Mouse (Mus musculus) midbrain, embryonic 14.5 days (tissue): ENCODE measurements around the gene Adh4. TPM values are rescaled to one million over a fixed set of nuclear protein-coding genes. Genes with fewer than 3 reads are reported as not detected.

Experiments
- ATAC-seq: fragments of 200-750 bp; cut with Nextera tagmentation; 2 replicates; pipeline ENCODE4 v1.8.0; 2017; ENCODE audit warnings: moderate number of reproducible peaks, moderate library complexity; ENCODE audit not compliant: low FRiP score, low TSS enrichment
- DNase-seq: peaks from one replicate; pipeline ENCODE4 v3.0.0-alpha.2; 2015
- H3K27ac ChIP-seq: fragments of 300-500 bp; sonication (generic); replicated peaks from 2 replicates; pipeline ENCODE4 v1.5.1; 2014; ENCODE audit warnings: mild to moderate bottlenecking, low read depth, low read length, moderate library complexity
- H3K27me3 ChIP-seq: fragments of 300-500 bp; sonication (generic); 2 replicates; pipeline ENCODE4 v1.6.1; 2014; ENCODE audit warnings: low read length, control low read depth, mixed read lengths; ENCODE audit not compliant: control insufficient read depth, insufficient read depth
- H3K36me3 ChIP-seq: fragments of 300-500 bp; sonication (generic); 2 replicates; pipeline ENCODE4 v1.6.1; 2014; ENCODE audit warnings: low read length, control low read depth; ENCODE audit not compliant: control insufficient read depth, insufficient read depth
- H3K4me1 ChIP-seq: fragments of 300-500 bp; sonication (generic); 2 replicates; pipeline ENCODE4 v1.6.1; 2014; ENCODE audit warnings: mild to moderate bottlenecking, antibody characterized with exemption, low read length, control low read depth; ENCODE audit not compliant: control insufficient read depth, insufficient read depth
- H3K4me2 ChIP-seq: fragments of 300-500 bp; sonication (generic); 2 replicates; pipeline ENCODE4 v1.6.1; 2014; ENCODE audit warnings: mild to moderate bottlenecking, low read length, moderate library complexity
- H3K4me3 ChIP-seq: fragments of 300-500 bp; sonication (generic); replicated peaks from 2 replicates; pipeline ENCODE4 v1.5.1; 2014; ENCODE audit warnings: low read depth, low read length
- H3K9ac ChIP-seq: fragments of 300-500 bp; sonication (generic); replicated peaks from 2 replicates; pipeline ENCODE4 v1.6.1; 2014; ENCODE audit warnings: mild to moderate bottlenecking, low read length, moderate library complexity
- H3K9me3 ChIP-seq: fragments of 300-500 bp; sonication (generic); 2 replicates; pipeline ENCODE4 v1.6.1; 2016; ENCODE audit warnings: low read length, control low read depth, mixed read lengths; ENCODE audit not compliant: control insufficient read depth
- WGBS: fragments of 180-500 bp; shearing (Covaris S2); extraction: QIAGEN DNeasy Blood & Tissue Kit; methylation state at CpG from one replicate; pipeline ENCODE4 v1.1.7; 2014; 5-methylcytosine and 5-hydroxymethylcytosine counted together
- polyA plus RNA-seq: library from polyadenylated mRNA; unstranded; fragments of >200 nt; fragmentation: Nextera tagmentation; extraction: Ambion mirVana; gene quantifications from 2 replicates; pipeline ENCODE4 v1.2.1, GENCODE M21; 2014

Adh4 gene
- polyA plus RNA-seq, 1 experiment from 2014 or later = not detected

GRCm38 (mm10) chr3:138430360-138430976 lies 15.2 kb downstream of the Adh4 start:
- WGBS = 88% methylated on average over 6 of the region's 6 CpGs
- Histone ChIP-seq H3K4me3 (no peak overlapping the region), H3K9me3 (no peaks in the 10 kb centered on the region)

GRCm38 (mm10) chr3:138431835-138432234 lies 16.6 kb downstream of the Adh4 start:
- 67% methylated on average over 2 of the region's 2 CpGs for WGBS
- Histone ChIP-seq H3K4me1 (no peaks in the 10 kb centered on the region), H3K27ac (no peak overlapping the region), H3K4me3 (no peak overlapping the region), H3K9ac (no peak overlapping the region), H3K9me3 (no peaks in the 10 kb centered on the region), H3K36me3 (no peaks in the 10 kb centered on the region), H3K27me3 (no peaks in the 10 kb centered on the region), H3K4me2 (no peak overlapping the region)
- ATAC-seq (no peak), DNase-seq (peak; percentile 88)

More at GRCm38 (mm10) chr3:138430360-138430976, 15.2 kb downstream of the Adh4 start:
- no peak for DNase-seq
- Histone ChIP-seq H3K27me3 (no peaks in the 10 kb centered on the region), H3K36me3 (no peaks in the 10 kb centered on the region), H3K27ac (no peak overlapping the region), H3K4me1 (no peaks in the 10 kb centered on the region), H3K9ac (no peak overlapping the region), H3K4me2 (no peak overlapping the region)
- no peak for ATAC-seq

GRCm38 (mm10) chr3:138438716-138439115 lies 23.4 kb downstream of the Adh4 start:
- no peak for ATAC-seq
- DNase-seq = no peak
- Histone ChIP-seq H3K9ac (no peak overlapping the region), H3K4me3 (no peak overlapping the region), H3K9me3 (no peaks in the 10 kb centered on the region), H3K27ac (no peak overlapping the region), H3K27me3 (no peaks in the 10 kb centered on the region), H3K4me2 (no peak overlapping the region), H3K36me3 (no peaks in the 10 kb centered on the region), H3K4me1 (0 out of 2 replicates have a peak, but pooled peaks cover 4% of the 10 kb centered on the region)
- WGBS = 81% methylated on average over 3 of the region's 3 CpGs

GRCm38 (mm10) chr3:138442203-138442602 lies 26.9 kb downstream of the Adh4 start:
- H3K27me3 ChIP-seq = no peaks in the 10 kb centered on the region
- peaks cover 17% of the 10 kb centered on the region for H3K36me3 ChIP-seq
- peak overlapping the region; percentile 86 for H3K4me2 ChIP-seq
- WGBS = 2% methylated on average over 9 of the region's 9 CpGs
- no peaks in the 10 kb centered on the region for H3K9me3 ChIP-seq
- H3K4me1 ChIP-seq = peaks cover 10% of the 10 kb centered on the region
- peak overlapping the region; percentile 77 for H3K4me3 ChIP-seq
- ATAC-seq (0 out of 2 replicates have a peak, but pooled peaks have one; percentile 0), DNase-seq (no peak)
- peak overlapping the region; percentile 87; the same call in 1 of the 2 replicates for H3K27ac ChIP-seq
- H3K9ac ChIP-seq = peak overlapping the region; percentile 85

GRCm38 (mm10) chr3:138442612-138443464 lies 27.6 kb downstream of the Adh4 start, which contains the start of gene Adh5:
Gene Adh5 (plus strand): TSS chr3:138443093.
- Histone ChIP-seq H3K27me3 (no peaks in the 10 kb centered on the region), H3K36me3 (peaks cover 21% of the 10 kb centered on the region), H3K9ac (peak within 1 kb of the TSS; percentile 85), H3K4me1 (peaks cover 10% of the 10 kb centered on the region), H3K27ac (peak within 1 kb of the TSS; percentile 87), H3K9me3 (no peaks in the 10 kb centered on the region), H3K4me2 (peak within 1 kb of the TSS; percentile 86), H3K4me3 (peak within 1 kb of the TSS; percentile 77)
- under 1% methylated on average over 86 of the region's 86 CpGs for WGBS
- ATAC-seq (peak; percentile 99), DNase-seq (peak; percentile 96)

GRCm38 (mm10) chr3:138443465-138443771 lies 28.2 kb downstream of the Adh4 start:
- H3K4me2 ChIP-seq = peak overlapping the region; percentile 86
- H3K27ac ChIP-seq = peak overlapping the region; percentile 87
- DNase-seq = no peak
- no peaks in the 10 kb centered on the region for H3K27me3 ChIP-seq
- peaks cover 10% of the 10 kb centered on the region for H3K4me1 ChIP-seq
- H3K9ac ChIP-seq = peak overlapping the region; percentile 85
- peaks cover 26% of the 10 kb centered on the region for H3K36me3 ChIP-seq
- ATAC-seq = no peak
- 3% methylated on average over 9 of the region's 9 CpGs for WGBS
- H3K4me3 ChIP-seq = peak overlapping the region; percentile 77
- no peaks in the 10 kb centered on the region for H3K9me3 ChIP-seq

GRCm38 (mm10) chr3:138448077-138448860 lies 33.0 kb downstream of the Adh4 start:
- WGBS = 83% methylated on average over 12 of the region's 12 CpGs
- ATAC-seq (no peak), DNase-seq (no peak)
- H3K4me2 ChIP-seq = no peak overlapping the region
- H3K4me3 ChIP-seq = no peak overlapping the region
- no peak overlapping the region for H3K27ac ChIP-seq
- H3K4me1 ChIP-seq = peaks cover 5% of the 10 kb centered on the region
- no peaks in the 10 kb centered on the region for H3K27me3 ChIP-seq
- peaks cover 70% of the 10 kb centered on the region for H3K36me3 ChIP-seq
- no peaks in the 10 kb centered on the region for H3K9me3 ChIP-seq
- H3K9ac ChIP-seq = no peak overlapping the region

GRCm38 (mm10) chr3:138452169-138452568 lies 36.9 kb downstream of the Adh4 start:
- Histone ChIP-seq H3K27me3 (no peaks in the 10 kb centered on the region), H3K27ac (no peak overlapping the region), H3K4me1 (no peaks in the 10 kb centered on the region), H3K4me2 (no peak overlapping the region), H3K9ac (no peak overlapping the region), H3K4me3 (no peak overlapping the region), H3K9me3 (no peaks in the 10 kb centered on the region), H3K36me3 (peaks cover 90% of the 10 kb centered on the region)
- 92% methylated on average over 10 of the region's 10 CpGs for WGBS
- ATAC-seq (0 out of 2 replicates have a peak, but pooled peaks have one; percentile 38), DNase-seq (no peak)
